16 mouse cellular contexts compared by ENCODE assay signal in the genomic region with DNA sequence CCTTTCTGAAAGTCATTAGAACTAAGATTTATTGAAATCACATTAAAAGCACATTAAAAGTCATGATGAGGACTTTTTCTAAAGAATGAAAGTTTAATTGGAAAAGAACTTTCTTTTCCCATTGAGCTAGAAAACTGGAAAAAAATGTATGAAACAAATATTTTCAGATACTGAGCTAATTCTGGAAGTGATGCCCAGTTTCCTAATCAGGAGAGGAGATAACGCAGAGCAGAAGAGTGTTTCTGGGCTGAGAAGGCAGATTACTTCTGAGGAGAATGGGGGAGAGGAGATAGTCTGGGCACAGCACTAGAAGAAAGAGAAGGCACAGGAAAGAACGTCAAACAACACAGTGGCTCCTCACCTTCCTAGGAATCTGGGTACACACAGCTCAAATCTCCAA.
A peak's percentile ranks its signal among the peaks of the same experiment; 100 is the strongest.
DNase-seq lines count a peak whose midpoint lies in the region; TF ChIP-seq lines count a peak whose summit lies in the region.
"Had no signal": no experiment of that assay in that cellular context is flagged by ENCODE, and none has a peak within 500 bp of the region (broad histone marks: within the 10 kb centered on the region; RNA-seq: fewer than 3 reads in every experiment).

No protein-coding gene starts in this region.

- H3K36me3 ChIP-seq in MEL (ENCODE audit: control insufficient read depth in 1 of 2, insufficient read depth in 2 of 2, low read length in 2 of 2): peaks cover 0 to 18% of the 10 kb centered on the region in 2 experiments; a peak in 2 of 4 replicates
- H3K36me3 ChIP-seq: G1E had no signal

- no peak overlapping the region for H3K4me3 ChIP-seq in MEL (ENCODE audit: control insufficient read depth in 1 of 2, insufficient read depth in 1 of 2, low read depth in 2 of 2, low read length in 2 of 2)

- peak; percentile 36 for DNase-seq in MEL (ENCODE audit: low read depth, low spot score)
- no peak for DNase-seq in embryo, embryonic 10 days (ENCODE audit: low spot score)
- DNase-seq: adrenal gland, adult 2 months; adrenal gland, adult 8-10 months; adrenal gland, postnatal 10 days; adrenal gland, postnatal 14 days; adrenal gland, postnatal 25 days; adrenal gland, postnatal 36 days; B cell, adult 2 months; cerebellum, adult 11 months; cerebellum, adult 11-12 months; cerebellum, adult 18-20 months; cerebellum, adult 2 months; cerebellum, adult 8-10 months had no signal

- TF ChIP-seq RAD21 in MEL (IDR thresholded peaks at IDR 0.05; ENCODE audit: low read depth, low read length): no peak

- H3K9me3 ChIP-seq in MEL (replicated peaks; ENCODE audit: insufficient read depth, low read length): no peaks in the 10 kb centered on the region
- H3K9me3 ChIP-seq: G1E had no signal

- no peak overlapping the region for H3K27ac ChIP-seq in MEL (ENCODE audit: control insufficient read depth, low read depth, low read length)

- TF ChIP-seq CTCF in MEL (IDR thresholded peaks at IDR 0.05 in 2 of 3, conservative IDR thresholded peaks at IDR 0.05 in 1 of 3; ENCODE audit: control insufficient read depth in 1 of 3, insufficient read depth in 1 of 3, low read depth in 2 of 3, low read length in 3 of 3, poor library complexity in 1 of 3, severe bottlenecking in 1 of 3): no peak

- no peaks in the 10 kb centered on the region for H3K79me2 ChIP-seq in MEL (ENCODE audit: control insufficient read depth, insufficient read depth, low read length, poor library complexity)

- H3K4me1 ChIP-seq in MEL (ENCODE audit: control insufficient read depth in 1 of 2, insufficient read depth in 2 of 2, low read length in 2 of 2): peaks cover 9 to 12% of the 10 kb centered on the region in 2 experiments; a peak in 3 of 4 replicates

- no peak for TF ChIP-seq POLR2A in MEL (IDR thresholded peaks at IDR 0.05; ENCODE audit: control insufficient read depth in 1 of 2, insufficient read depth in 1 of 2, low read depth in 1 of 2, low read length in 2 of 2, poor library complexity in 1 of 2)

- no peak overlapping the region for H3K9ac ChIP-seq in MEL (ENCODE audit: control insufficient read depth, low read depth, low read length, poor library complexity, severe bottlenecking)

- TF ChIP-seq EP300 in MEL (IDR thresholded peaks at IDR 0.05; ENCODE audit: low read depth in 1 of 2, low read length in 2 of 2): peak; percentile 49 to 79; a peak in 3 of 4 replicates

- no peaks in the 10 kb centered on the region for H3K27me3 ChIP-seq in MEL (ENCODE audit: control insufficient read depth in 1 of 2, insufficient read depth in 2 of 2, low read length in 2 of 2)
- H3K27me3 ChIP-seq: CH12.LX had no signal

TF ChIP-seq in MEL, 35 proteins besides CTCF, POLR2A, EP300 and RAD21:
- TF ChIP-seq ELF1 (IDR thresholded peaks at IDR 0.05; ENCODE audit: low read depth, low read length) (no peak), ZKSCAN1 (IDR thresholded peaks at IDR 0.05; ENCODE audit: low read depth, low read length) (no peak), NRF1 (IDR thresholded peaks at IDR 0.05; ENCODE audit: insufficient read depth, low read depth, low read length, poor library complexity, severe bottlenecking) (no peak), RCOR1 (IDR thresholded peaks at IDR 0.05; ENCODE audit: low read depth, low read length) (peak; percentile 60; the same call in 1 of the 2 replicates), TCF12 (IDR thresholded peaks at IDR 0.05; ENCODE audit: low read depth, low read length) (0 out of 2 replicates have a peak, but pooled peaks have one; percentile 15), ZC3H11A (IDR thresholded peaks at IDR 0.05; ENCODE audit: low read depth, low read length) (no peak), GATA1 (IDR thresholded peaks at IDR 0.05; ENCODE audit: low read depth, low read length) (peak; percentile 79), MAZ (IDR thresholded peaks at IDR 0.05; ENCODE audit: low read depth, low read length) (no peak), JUND (IDR thresholded peaks at IDR 0.05; ENCODE audit: low read depth, low read length) (no peak), MAFK (IDR thresholded peaks at IDR 0.05; ENCODE audit: borderline replicate concordance, low read depth, low read length) (no peak), BHLHE40 (IDR thresholded peaks at IDR 0.05; ENCODE audit: borderline replicate concordance, low read depth, low read length) (no peak), MEF2A (IDR thresholded peaks at IDR 0.05; ENCODE audit: extremely low read depth, insufficient replicate concordance, low read depth, low read length, poor library complexity, severe bottlenecking) (peak; percentile 60; the same call in 1 of the 2 replicates), UBTF (IDR thresholded peaks at IDR 0.05; ENCODE audit: borderline replicate concordance, insufficient read depth, low read depth, low read length) (no peak), USF1 (IDR thresholded peaks at IDR 0.05; ENCODE audit: low read depth, low read length) (no peak), MXI1 (IDR thresholded peaks at IDR 0.05; ENCODE audit: low read depth, low read length) (no peak), ETS1 (IDR thresholded peaks at IDR 0.05; ENCODE audit: low read depth, low read length) (no peak)
TF ChIP-seq in MEL: peak in this region for 4.
